Mouse (Mus musculus) lung, embryonic 15.5 days (tissue): ENCODE measurements around the gene Nox4. TPM values are rescaled to one million over a fixed set of nuclear protein-coding genes. Genes with fewer than 3 reads are reported as not detected.
"Not testable (repeated sequence)": the region's sequence is repeated elsewhere in the genome, so short reads cannot be mapped to it uniquely, and the experiment has no call there.

Experiments used
- ATAC-seq: fragments of 200-750 bp; cut with Nextera tagmentation; 2 replicates; pipeline ENCODE4 v1.8.0; 2017; ENCODE audit warnings: moderate number of reproducible peaks, borderline replicate concordance; ENCODE audit not compliant: low FRiP score, low TSS enrichment; ENCODE audit errors: extremely low read depth
- H3K27ac ChIP-seq: fragments of 300-500 bp; sonication (generic); 2 replicates; pipeline ENCODE4 v1.5.1; 2015; ENCODE audit warnings: moderate library complexity, mild to moderate bottlenecking, inconsistent platforms
- H3K27me3 ChIP-seq: fragments of 300-500 bp; sonication (generic); 2 replicates; pipeline ENCODE4 v1.6.1; 2015; ENCODE audit warnings: inconsistent platforms
- H3K36me3 ChIP-seq: fragments of 300-500 bp; sonication (generic); 2 replicates; pipeline ENCODE4 v1.6.1; 2015; ENCODE audit warnings: inconsistent platforms
- H3K4me1 ChIP-seq: fragments of 300-500 bp; sonication (generic); 2 replicates; pipeline ENCODE4 v1.6.1; 2015; ENCODE audit warnings: inconsistent platforms
- H3K4me2 ChIP-seq: fragments of 300-500 bp; sonication (generic); 2 replicates; pipeline ENCODE4 v1.6.1; 2015; ENCODE audit warnings: inconsistent platforms, mild to moderate bottlenecking, moderate library complexity
- H3K4me3 ChIP-seq: fragments of 300-500 bp; sonication (generic); 2 replicates; pipeline ENCODE4 v1.5.1; 2015; ENCODE audit warnings: mild to moderate bottlenecking, inconsistent platforms
- H3K9ac ChIP-seq: fragments of 300-500 bp; sonication (generic); 2 replicates; pipeline ENCODE4 v1.6.1; 2015; ENCODE audit warnings: inconsistent platforms
- H3K9me3 ChIP-seq: fragments of 300-500 bp; sonication (generic); 2 replicates; pipeline ENCODE4 v1.6.1; 2016; ENCODE audit warnings: inconsistent platforms
- WGBS: fragments of 180-500 bp; shearing (Covaris S2); methylation state at CpG from one replicate; pipeline ENCODE4 v1.1.7; 2015; 5-methylcytosine and 5-hydroxymethylcytosine counted together
- polyA plus RNA-seq: library from polyadenylated mRNA; unstranded; fragments of >200 nt; fragmentation: Nextera tagmentation; extraction: Ambion mirVana; gene quantifications from 2 replicates; pipeline ENCODE4 v1.2.1, GENCODE M21; 2015

Gene Nox4
- polyA plus RNA-seq, 1 experiment from 2014 or later = 8.7 TPM

GRCm38 (mm10) chr7:87374935-87375334, 129.0 kb downstream of the Nox4 start:
- no peaks in the 10 kb centered on the region for H3K36me3 ChIP-seq
- no peaks in the 10 kb centered on the region for H3K9me3 ChIP-seq
- ATAC-seq = no peak
- 62% methylated on average over 2 of the region's 2 CpGs for WGBS
- H3K4me2 ChIP-seq = no peak overlapping the region
- H3K4me1 ChIP-seq = no peaks in the 10 kb centered on the region
- H3K4me3 ChIP-seq = no peak overlapping the region
- H3K27ac ChIP-seq = no peak overlapping the region
- no peaks in the 10 kb centered on the region for H3K27me3 ChIP-seq
- H3K9ac ChIP-seq = no peak overlapping the region

- ATAC-seq = no peak
- Histone ChIP-seq H3K4me2 (no peak overlapping the region), H3K9me3 (no peaks in the 10 kb centered on the region), H3K27me3 (no peaks in the 10 kb centered on the region), H3K27ac (no peak overlapping the region), H3K4me1 (no peaks in the 10 kb centered on the region), H3K36me3 (no peaks in the 10 kb centered on the region), H3K9ac (no peak overlapping the region), H3K4me3 (no peak overlapping the region)
- WGBS = 93% methylated on average over 7 of the region's 7 CpGs
These were observed 151.1 kb downstream of the Nox4 start for GRCm38 (mm10) chr7:87397023-87397422.

GRCm38 (mm10) chr7:87411373-87411772, 165.5 kb downstream of the Nox4 start:
- H3K4me3 ChIP-seq, H3K27me3 ChIP-seq, H3K36me3 ChIP-seq, H3K9me3 ChIP-seq, H3K27ac ChIP-seq, H3K4me2 ChIP-seq, H3K9ac ChIP-seq, ATAC-seq, H3K4me1 ChIP-seq: not testable (repeated sequence)
- WGBS = 11% methylated on average over 4 of the region's 4 CpGs

GRCm38 (mm10) chr7:87413271-87413670, 167.4 kb downstream of the Nox4 start:
- H3K4me3 ChIP-seq = no peak overlapping the region
- no peaks in the 10 kb centered on the region for H3K27me3 ChIP-seq
- H3K9ac ChIP-seq = no peak overlapping the region
- no peak overlapping the region for H3K4me2 ChIP-seq
- no peaks in the 10 kb centered on the region for H3K9me3 ChIP-seq
- no peaks in the 10 kb centered on the region for H3K4me1 ChIP-seq
- no peak overlapping the region for H3K27ac ChIP-seq
- whole genome bisulfite sequencing = 12% methylated on average over 1 of the region's 1 CpGs
- H3K36me3 ChIP-seq = no peaks in the 10 kb centered on the region
- no peak for ATAC-seq

Other genes with a start within 250 kb of the Nox4 start
- not detected in 2 replicates for gene Vmn2r79, start 250.0 kb upstream of the Nox4 start, polyA plus RNA-seq
- gene Tyr, start 247.4 kb downstream of the Nox4 start, polyA plus RNA-seq = 0.04 TPM in 2 replicates